Mouse (Mus musculus) MEL (cell line): ENCODE measurements around the gene Olfr323. TPM values are rescaled to one million over a fixed set of nuclear protein-coding genes. Genes with fewer than 3 reads are reported as not detected.

ENCODE experiments used
- DNase-seq: peaks from one replicate; pipeline ENCODE4 v3.0.0; 2011; ENCODE audit warnings: low read depth, low spot score
- H3K27ac ChIP-seq: 2 replicates; pipeline ENCODE4 v1.5.1; 2012; ENCODE audit warnings: low read depth, mild to moderate bottlenecking, control low read depth, low read length, moderate library complexity; ENCODE audit not compliant: control insufficient read depth
- H3K27me3 ChIP-seq, 2 experiments: fragments of 150-350 bp in 1 of 2; sonication (generic) in 1 of 2; 2 replicates each; pipeline ENCODE4 v1.6.1; 2012; ENCODE audit warnings: low read length in 2 of 2, mild to moderate bottlenecking in 2 of 2, improper control_type of control experiment in 1 of 2, moderate library complexity in 1 of 2; ENCODE audit not compliant: insufficient read depth in 2 of 2, control insufficient read depth in 1 of 2
- H3K36me3 ChIP-seq, 2 experiments: 2 replicates each; pipeline ENCODE4 v1.6.1; 2012 to 2014; ENCODE audit warnings: low read length in 2 of 2, improper control_type of control experiment in 1 of 2, inconsistent platforms in 1 of 2, mild to moderate bottlenecking in 1 of 2; ENCODE audit not compliant: insufficient read depth in 2 of 2, control insufficient read depth in 1 of 2
- H3K4me1 ChIP-seq, 2 experiments: fragments of 150-350 bp in 1 of 2; sonication (generic) in 1 of 2; 2 replicates each; pipeline ENCODE4 v1.6.1; 2012; ENCODE audit warnings: low read length in 2 of 2, improper control_type of control experiment in 1 of 2, mild to moderate bottlenecking in 1 of 2; ENCODE audit not compliant: insufficient read depth in 2 of 2, control insufficient read depth in 1 of 2
- H3K4me3 ChIP-seq, 2 experiments: fragments of 150-350 bp in 1 of 2; sonication (generic) in 1 of 2; 2 replicates each; pipeline ENCODE4 v1.5.1; 2012; ENCODE audit warnings: low read depth in 2 of 2, low read length in 2 of 2, mild to moderate bottlenecking in 2 of 2, moderate library complexity in 2 of 2, control low read depth in 1 of 2, improper control_type of control experiment in 1 of 2; ENCODE audit not compliant: control insufficient read depth in 1 of 2, insufficient read depth in 1 of 2
- H3K79me2 ChIP-seq: 2 replicates; pipeline ENCODE4 v1.6.1; 2012; ENCODE audit warnings: mild to moderate bottlenecking, low read length, moderate library complexity; ENCODE audit not compliant: control insufficient read depth, poor library complexity, insufficient read depth
- H3K9ac ChIP-seq: 2 replicates; pipeline ENCODE4 v1.6.1; 2012; ENCODE audit warnings: low read depth, mild to moderate bottlenecking, control low read depth, low read length, moderate library complexity; ENCODE audit not compliant: control insufficient read depth, poor library complexity, severe bottlenecking
- H3K9me3 ChIP-seq: fragments of 150-350 bp; sonication (generic); replicated peaks from 2 replicates; pipeline ENCODE4 v1.6.1; 2012; ENCODE audit warnings: mild to moderate bottlenecking, low read length, improper control_type of control experiment, moderate library complexity; ENCODE audit not compliant: insufficient read depth
- BHLHE40 ChIP-seq: IDR thresholded peaks from 2 replicates; pipeline ENCODE4 v1.6.1; 2012; ENCODE audit warnings: low read depth, mild to moderate bottlenecking, inconsistent platforms, low read length, improper control_type of control experiment, borderline replicate concordance
- CHD2 ChIP-seq: IDR thresholded peaks from 2 replicates; pipeline ENCODE4 v1.6.1; 2011; ENCODE audit warnings: low read length, improper control_type of control experiment
- GATA1 ChIP-seq: IDR thresholded peaks from 2 replicates; pipeline ENCODE4 v1.6.1; 2011; ENCODE audit warnings: low read depth, low read length, improper control_type of control experiment
- KAT2A ChIP-seq: conservative IDR thresholded peaks from 2 replicates; pipeline ENCODE4 v1.6.1; 2012; ENCODE audit warnings: low read depth, low read length, improper control_type of control experiment, inconsistent platforms
- MAX ChIP-seq: IDR thresholded peaks from 2 replicates; pipeline ENCODE4 v1.6.1; 2011; ENCODE audit warnings: low read length, improper control_type of control experiment
- MAZ ChIP-seq: IDR thresholded peaks from 2 replicates; pipeline ENCODE4 v1.6.1; 2012; ENCODE audit warnings: low read depth, mild to moderate bottlenecking, inconsistent platforms, low read length, improper control_type of control experiment
- MEF2A ChIP-seq: IDR thresholded peaks from 2 replicates; pipeline ENCODE4 v1.6.1; 2014; ENCODE audit warnings: low read depth, mild to moderate bottlenecking, inconsistent platforms, low read length, improper control_type of control experiment; ENCODE audit not compliant: poor library complexity, insufficient replicate concordance, severe bottlenecking; ENCODE audit errors: extremely low read depth
- MYB ChIP-seq: IDR thresholded peaks from 2 replicates; pipeline ENCODE4 v1.6.1; 2011; ENCODE audit warnings: mild to moderate bottlenecking, low read depth, low read length, improper control_type of control experiment
- MYC ChIP-seq: IDR thresholded peaks from 2 replicates; pipeline ENCODE4 v1.6.1; 2011; ENCODE audit warnings: low read depth, mild to moderate bottlenecking, low read length, improper control_type of control experiment, moderate library complexity
- NELFE ChIP-seq: IDR thresholded peaks from 2 replicates; pipeline ENCODE4 v1.6.1; 2011; ENCODE audit warnings: low read depth, low read length, improper control_type of control experiment
- POLR2AphosphoS2 ChIP-seq: IDR thresholded peaks from 2 replicates; pipeline ENCODE4 v1.6.1; 2011; ENCODE audit warnings: low read length, improper control_type of control experiment
- POLR2AphosphoS5 ChIP-seq: IDR thresholded peaks from 2 replicates; pipeline ENCODE4 v1.6.1; 2012; ENCODE audit warnings: low read depth, borderline replicate concordance, mild to moderate bottlenecking, inconsistent platforms, low read length, moderate library complexity, mixed read lengths
- RAD21 ChIP-seq: IDR thresholded peaks from 2 replicates; pipeline ENCODE4 v1.6.1; 2011; ENCODE audit warnings: mild to moderate bottlenecking, low read depth, low read length, improper control_type of control experiment
- SIN3A ChIP-seq: IDR thresholded peaks from 2 replicates; pipeline ENCODE4 v1.6.1; 2012; ENCODE audit warnings: low read length, improper control_type of control experiment, inconsistent platforms
- SMC3 ChIP-seq: IDR thresholded peaks from 2 replicates; pipeline ENCODE4 v1.6.1; 2011; ENCODE audit warnings: low read depth, low read length, improper control_type of control experiment
- TBP ChIP-seq: IDR thresholded peaks from 2 replicates; pipeline ENCODE4 v1.8.0; 2011; ENCODE audit warnings: low read depth, low read length, improper control_type of control experiment
- TCF12 ChIP-seq: IDR thresholded peaks from 2 replicates; pipeline ENCODE4 v1.6.1; 2014; ENCODE audit warnings: low read depth, mild to moderate bottlenecking, inconsistent platforms, low read length, improper control_type of control experiment, moderate library complexity
- UBTF ChIP-seq: IDR thresholded peaks from 2 replicates; pipeline ENCODE4 v1.6.1; 2012; ENCODE audit warnings: low read depth, mild to moderate bottlenecking, inconsistent platforms, low read length, improper control_type of control experiment, moderate library complexity, borderline replicate concordance; ENCODE audit not compliant: insufficient read depth
- USF2 ChIP-seq, 2 experiments: IDR thresholded peaks; 2 replicates each; pipeline ENCODE4 v1.6.1; 2011 to 2012; ENCODE audit warnings: improper control_type of control experiment in 2 of 2, low read length in 2 of 2, borderline replicate concordance in 1 of 2, inconsistent platforms in 1 of 2, low read depth in 1 of 2, mild to moderate bottlenecking in 1 of 2; ENCODE audit not compliant: insufficient read depth in 1 of 2
- ZNF384 ChIP-seq: IDR thresholded peaks from 2 replicates; pipeline ENCODE4 v1.6.1; 2012; ENCODE audit warnings: low read depth, mild to moderate bottlenecking, inconsistent platforms, low read length, improper control_type of control experiment
- polyA plus RNA-seq, 2 experiments: library from polyadenylated mRNA; stranded (reverse) in 1 of 2; unstranded in 1 of 2; fragments of >175 nt in 1 of 2; fragments of >200 nt in 1 of 2; gene quantifications; 2 replicates each; pipeline versions ENCODE4 v1.2.1 to v1.2.4; 2012; ENCODE audit warnings: low replicate concordance in 2 of 2, low read depth in 1 of 2; ENCODE audit not compliant: insufficient read length in 2 of 2, insufficient read depth in 1 of 2, missing spikeins in 1 of 2
- total RNA-seq: library from RNA; depleted of rRNA; stranded (reverse); fragments of 300-350 nt; gene quantifications from 2 replicates; pipeline ENCODE4 v1.2.3, GENCODE M21; 2012

Gene Olfr323
- total and polyA plus RNA-seq, 3 experiments = not detected

- H3K36me3 ChIP-seq = peaks cover 0 to 7% of the 10 kb centered on the region in 2 experiments; a peak in 2 of 4 replicates
- no peak overlapping the region; a peak in 1 of 4 replicates for H3K4me3 ChIP-seq
- TF ChIP-seq MEF2A (no peak), GATA1 (no peak), MYC (no peak), MYB (no peak), TBP (no peak), CHD2 (no peak), POLR2AphosphoS2 (no peak), USF2 (IDR thresholded peaks at IDR 0.05; ENCODE audit: borderline replicate concordance in 1 of 2, insufficient read depth in 1 of 2, low read depth in 1 of 2, low read length in 2 of 2) (no peak), MAZ (no peak), TCF12 (no peak), KAT2A (no peak)
- TF ChIP-seq, all 39 proteins: peak for 0
- Histone ChIP-seq H3K27ac (no peak overlapping the region), H3K9me3 (no peaks in the 10 kb centered on the region), H3K4me1 (peaks cover 2 to 7% of the 10 kb centered on the region in 2 experiments; a peak in 3 of 4 replicates), H3K27me3 (peaks cover 0 to 6% of the 10 kb centered on the region in 2 experiments; a peak in 1 of 4 replicates), H3K79me2 (no peaks in the 10 kb centered on the region), H3K9ac (no peak overlapping the region)
- no peak for DNase-seq
These were observed 4.6 kb upstream of the Olfr323 start for GRCm38 (mm10) chr11:58634878-58635277.

- no peaks in the 10 kb centered on the region for H3K36me3 ChIP-seq
- TF ChIP-seq MYC (no peak), POLR2AphosphoS2 (no peak), SIN3A (no peak), USF2 (IDR thresholded peaks at IDR 0.05; ENCODE audit: borderline replicate concordance in 1 of 2, insufficient read depth in 1 of 2, low read depth in 1 of 2, low read length in 2 of 2) (no peak), GATA1 (no peak), MYB (no peak), MAX (no peak), ZNF384 (no peak), POLR2AphosphoS5 (no peak), MEF2A (no peak), SMC3 (no peak), UBTF (no peak), BHLHE40 (no peak), CHD2 (no peak), RAD21 (no peak), NELFE (no peak), TBP (no peak), MAZ (no peak)
- H3K9ac ChIP-seq = no peak overlapping the region
- no peak overlapping the region for H3K4me3 ChIP-seq
- no peaks in the 10 kb centered on the region for H3K9me3 ChIP-seq
- no peaks in the 10 kb centered on the region for H3K79me2 ChIP-seq
- no peak overlapping the region for H3K27ac ChIP-seq
- no peaks in the 10 kb centered on the region for H3K4me1 ChIP-seq
- no peak for DNase-seq
- H3K27me3 ChIP-seq = peaks cover 17 to 38% of the 10 kb centered on the region in 2 experiments
These were observed 4.2 kb downstream of the Olfr323 start for GRCm38 (mm10) chr11:58626146-58626545.
